Mouse (Mus musculus) midbrain, embryonic 11.5 days (tissue): ENCODE results near the gene Slc19a1. TPM values are rescaled to one million over a fixed set of nuclear protein-coding genes. Genes with fewer than 3 reads are reported as not detected.

Source experiments
- ATAC-seq: fragments of 200-750 bp; cut with Nextera tagmentation; 2 replicates; pipeline ENCODE4 v1.8.0; 2017; ENCODE audit warnings: moderate TSS enrichment, moderate library complexity; ENCODE audit not compliant: low FRiP score
- DNase-seq: peaks from one replicate; pipeline ENCODE4 v3.0.0; 2015; ENCODE audit warnings: low spot score; ENCODE audit errors: missing footprints
- H3K27ac ChIP-seq: fragments of 300-500 bp; sonication (generic); 2 replicates; pipeline ENCODE4 v1.5.1; 2014; ENCODE audit warnings: low read depth, low read length
- H3K27me3 ChIP-seq: fragments of 300-500 bp; sonication (generic); 2 replicates; pipeline ENCODE4 v1.6.1; 2014; ENCODE audit warnings: mild to moderate bottlenecking, low read length, moderate library complexity, mixed read lengths; ENCODE audit not compliant: control insufficient read depth, insufficient read depth
- H3K36me3 ChIP-seq: fragments of 300-500 bp; sonication (generic); 2 replicates; pipeline ENCODE4 v1.6.1; 2014; ENCODE audit warnings: mild to moderate bottlenecking, low read length, moderate library complexity, mixed read lengths; ENCODE audit not compliant: control insufficient read depth, insufficient read depth
- H3K4me1 ChIP-seq: fragments of 300-500 bp; sonication (generic); 2 replicates; pipeline ENCODE4 v1.6.1; 2014; ENCODE audit warnings: low read length; ENCODE audit not compliant: control insufficient read depth, insufficient read depth
- H3K4me2 ChIP-seq: fragments of 300-500 bp; sonication (generic); 2 replicates; pipeline ENCODE4 v1.6.1; 2014; ENCODE audit warnings: mild to moderate bottlenecking, moderate library complexity
- H3K4me3 ChIP-seq: fragments of 300-500 bp; sonication (generic); 2 replicates; pipeline ENCODE4 v1.5.1; 2014; ENCODE audit warnings: low read depth, low read length
- H3K9ac ChIP-seq: fragments of 300-500 bp; sonication (generic); 2 replicates; pipeline ENCODE4 v1.6.1; 2014; ENCODE audit warnings: low read length
- H3K9me3 ChIP-seq: fragments of 300-500 bp; sonication (generic); 2 replicates; pipeline ENCODE4 v1.6.1; 2016; ENCODE audit warnings: low read length; ENCODE audit not compliant: control insufficient read depth
- WGBS: fragments of 180-500 bp; shearing (Covaris S2); extraction: QIAGEN DNeasy Blood & Tissue Kit; methylation state at CpG from one replicate; pipeline ENCODE4 v1.1.7; 2014; 5-methylcytosine and 5-hydroxymethylcytosine counted together
- polyA plus RNA-seq: library from polyadenylated mRNA; unstranded; fragments of >200 nt; fragmentation: Nextera tagmentation; extraction: Ambion mirVana; gene quantifications from 2 replicates; pipeline ENCODE4 v1.2.1, GENCODE M21; 2014

The Slc19a1 gene
- polyA plus RNA-seq, 1 experiment from 2014 or later = 29.5 TPM

DNA sequence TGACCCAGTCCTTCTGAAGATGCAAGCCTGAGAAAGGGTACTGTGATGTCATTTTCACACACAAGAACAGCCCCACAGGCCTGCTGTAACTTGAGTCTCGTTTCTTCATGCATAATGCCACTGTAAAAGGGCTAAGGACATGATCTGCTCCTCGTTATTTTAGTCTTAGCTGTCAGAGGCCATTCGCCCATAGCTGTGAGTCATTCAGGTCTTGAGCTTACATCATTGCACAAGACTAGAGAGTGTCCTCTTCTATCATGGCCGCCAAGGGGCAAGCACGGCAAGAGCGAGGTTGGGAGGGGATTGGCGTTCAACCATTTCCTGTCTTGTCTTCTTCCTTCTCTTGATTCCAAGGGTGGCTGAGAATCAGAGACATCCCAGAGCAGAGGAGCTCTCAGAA is 16.0 kb upstream of the Slc19a1 start:
- H3K27me3 ChIP-seq = no peaks in the 10 kb centered on the region
- H3K9ac ChIP-seq = no peak overlapping the region
- ATAC-seq (no peak), DNase-seq (peak; percentile 79)
- no peaks in the 10 kb centered on the region; the same call in 1 of the 2 replicates for H3K9me3 ChIP-seq
- H3K4me1 ChIP-seq = 0 out of 2 replicates have a peak, but pooled peaks cover 3% of the 10 kb centered on the region
- H3K4me3 ChIP-seq = no peak overlapping the region
- no peak overlapping the region for H3K4me2 ChIP-seq
- H3K27ac ChIP-seq = no peak overlapping the region
- no peaks in the 10 kb centered on the region for H3K36me3 ChIP-seq
- 85% methylated on average over 7 of the region's 7 CpGs for WGBS

GRCm38 (mm10) chr10:77016499-77016898 is 15.5 kb upstream of the Slc19a1 start:
- H3K36me3 ChIP-seq = no peaks in the 10 kb centered on the region
- no peaks in the 10 kb centered on the region; the same call in 1 of the 2 replicates for H3K9me3 ChIP-seq
- H3K4me3 ChIP-seq = no peak overlapping the region
- H3K4me2 ChIP-seq = no peak overlapping the region
- ATAC-seq = no peak
- no peaks in the 10 kb centered on the region for H3K27me3 ChIP-seq
- DNase-seq = peak; percentile 61
- WGBS = 46% methylated on average over 8 of the region's 8 CpGs
- 0 out of 2 replicates have a peak, but pooled peaks cover 3% of the 10 kb centered on the region for H3K4me1 ChIP-seq
- no peak overlapping the region for H3K27ac ChIP-seq
- no peak overlapping the region for H3K9ac ChIP-seq

DNA sequence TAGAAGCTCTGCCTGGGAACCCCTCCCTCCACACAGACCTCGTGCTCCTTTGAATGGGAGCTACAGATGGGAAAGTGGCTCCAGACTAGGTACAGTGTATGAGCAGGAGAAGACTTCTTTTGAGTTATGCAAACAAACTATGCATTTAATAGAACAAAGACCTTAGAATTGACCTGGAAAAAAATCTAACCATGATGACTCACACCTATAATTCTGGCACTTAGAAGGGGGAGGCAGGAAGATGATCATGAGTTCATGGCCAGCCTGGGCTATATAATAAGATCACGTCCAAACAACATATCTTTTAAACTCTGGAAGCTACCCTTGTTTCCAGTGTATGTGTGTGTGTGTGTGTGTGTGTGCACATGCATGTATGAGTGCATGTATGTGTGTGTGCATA is 15.0 kb upstream of the Slc19a1 start:
- H3K27me3 ChIP-seq = no peaks in the 10 kb centered on the region
- H3K9ac ChIP-seq = no peak overlapping the region
- H3K4me1 ChIP-seq = 0 out of 2 replicates have a peak, but pooled peaks cover 3% of the 10 kb centered on the region
- no peak overlapping the region for H3K4me3 ChIP-seq
- H3K9me3 ChIP-seq = no peaks in the 10 kb centered on the region; the same call in 1 of the 2 replicates
- ATAC-seq = no peak
- no peak overlapping the region for H3K27ac ChIP-seq
- no peaks in the 10 kb centered on the region for H3K36me3 ChIP-seq
- no peak overlapping the region for H3K4me2 ChIP-seq
- WGBS = 82% methylated on average over 2 of the region's 2 CpGs
- peak; percentile 31 for DNase-seq

- ATAC-seq = no peak
- Histone ChIP-seq H3K4me2 (no peak overlapping the region), H3K27ac (no peak overlapping the region), H3K4me3 (no peak overlapping the region), H3K27me3 (no peaks in the 10 kb centered on the region), H3K9me3 (no peaks in the 10 kb centered on the region; the same call in 1 of the 2 replicates), H3K36me3 (no peaks in the 10 kb centered on the region), H3K9ac (no peak overlapping the region), H3K4me1 (0 out of 2 replicates have a peak, but pooled peaks cover 3% of the 10 kb centered on the region)
- 79% methylated on average over 9 of the region's 9 CpGs for WGBS
- DNase-seq = no peak
Measured at GRCm38 (mm10) chr10:77017662-77018061, 14.4 kb upstream of the Slc19a1 start.

DNA sequence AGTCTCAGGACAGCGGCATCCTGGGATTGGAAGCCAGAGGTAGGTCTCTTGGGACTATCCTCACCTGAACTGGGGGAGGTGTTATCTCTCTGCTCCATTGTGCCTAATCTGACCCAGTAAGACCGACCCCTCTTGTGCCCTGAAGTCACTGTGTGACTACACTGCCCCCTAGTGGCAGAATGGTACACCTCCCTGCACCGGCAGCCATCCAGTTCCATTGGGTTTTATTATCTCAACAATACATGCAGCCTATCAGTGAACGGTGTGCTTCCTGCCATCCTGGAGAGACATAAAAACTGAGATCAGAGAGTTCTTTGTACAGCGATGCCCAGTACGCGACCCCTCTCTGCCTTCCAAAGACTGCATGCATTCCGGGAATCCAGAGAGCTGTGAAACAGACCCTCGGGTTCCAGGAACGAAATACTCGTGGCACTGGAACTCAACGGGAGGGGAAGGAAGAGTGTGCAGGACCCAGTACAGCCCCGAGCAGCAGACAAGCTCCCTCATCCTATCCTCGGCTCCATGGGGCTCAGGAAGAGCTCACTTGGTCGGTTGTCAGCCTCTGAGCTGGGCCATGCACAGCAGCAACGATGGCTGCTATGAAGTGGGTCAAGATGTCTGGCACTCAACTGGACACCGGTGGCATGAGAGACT is 10.5 kb upstream of the Slc19a1 start:
- Histone ChIP-seq H3K27ac (no peak overlapping the region), H3K9me3 (no peaks in the 10 kb centered on the region; the same call in 1 of the 2 replicates), H3K36me3 (no peaks in the 10 kb centered on the region), H3K9ac (no peak overlapping the region), H3K4me1 (0 out of 2 replicates have a peak, but pooled peaks cover 1% of the 10 kb centered on the region), H3K4me3 (no peak overlapping the region), H3K4me2 (peak overlapping the region; percentile 26), H3K27me3 (no peaks in the 10 kb centered on the region)
- WGBS = 44% methylated on average over 17 of the region's 17 CpGs
- DNase-seq (peak; percentile 96), ATAC-seq (peak; percentile 77)

GRCm38 (mm10) chr10:77022301-77023130 is 9.5 kb upstream of the Slc19a1 start:
- Histone ChIP-seq H3K27me3 (no peaks in the 10 kb centered on the region), H3K36me3 (no peaks in the 10 kb centered on the region), H3K4me1 (no peaks in the 10 kb centered on the region), H3K9ac (no peak overlapping the region), H3K9me3 (no peaks in the 10 kb centered on the region; the same call in 1 of the 2 replicates), H3K4me2 (no peak overlapping the region), H3K4me3 (no peak overlapping the region), H3K27ac (no peak overlapping the region)
- no peak for ATAC-seq
- peak; percentile 8 for DNase-seq
- WGBS = 89% methylated on average over 13 of the region's 13 CpGs

- WGBS = 88% methylated on average over 5 of the region's 5 CpGs
- Histone ChIP-seq H3K4me1 (no peaks in the 10 kb centered on the region), H3K27ac (no peak overlapping the region), H3K9me3 (no peaks in the 10 kb centered on the region; the same call in 1 of the 2 replicates), H3K4me3 (no peak overlapping the region), H3K36me3 (no peaks in the 10 kb centered on the region), H3K27me3 (no peaks in the 10 kb centered on the region), H3K9ac (no peak overlapping the region), H3K4me2 (no peak overlapping the region)
- no peak for DNase-seq
- no peak for ATAC-seq
Measured at GRCm38 (mm10) chr10:77024231-77024630, 7.8 kb upstream of the Slc19a1 start.

- H3K9ac ChIP-seq = no peak overlapping the region
- WGBS = 79% methylated on average over 3 of the region's 3 CpGs
- no peaks in the 10 kb centered on the region for H3K27me3 ChIP-seq
- H3K9me3 ChIP-seq = no peaks in the 10 kb centered on the region
- DNase-seq (no peak), ATAC-seq (no peak)
- H3K4me3 ChIP-seq = no peak overlapping the region
- peaks cover under 1% of the 10 kb centered on the region; the same call in 1 of the 2 replicates for H3K4me1 ChIP-seq
- H3K27ac ChIP-seq = no peak overlapping the region
- H3K4me2 ChIP-seq = no peak overlapping the region
- no peaks in the 10 kb centered on the region for H3K36me3 ChIP-seq
Measured at GRCm38 (mm10) chr10:77026944-77027343, 5.1 kb upstream of the Slc19a1 start.

- no peak for ATAC-seq
- H3K4me1 ChIP-seq = peaks cover 9% of the 10 kb centered on the region
- no peaks in the 10 kb centered on the region for H3K27me3 ChIP-seq
- no peaks in the 10 kb centered on the region for H3K9me3 ChIP-seq
- H3K36me3 ChIP-seq = no peaks in the 10 kb centered on the region
- H3K4me3 ChIP-seq = no peak overlapping the region
- peak; percentile 56 for DNase-seq
- H3K27ac ChIP-seq = no peak overlapping the region
- WGBS = 80% methylated on average over 6 of the region's 6 CpGs
- no peak overlapping the region for H3K4me2 ChIP-seq
- no peak overlapping the region for H3K9ac ChIP-seq
Measured at GRCm38 (mm10) chr10:77028782-77029296, 3.2 kb upstream of the Slc19a1 start.
